Mouse (Mus musculus) left cerebral cortex, adult 11 months (tissue): ENCODE data around the gene Tert.
A peak's percentile ranks its signal among the peaks of the same experiment; 100 is the strongest.

Experiments
- DNase-seq: peaks from one replicate; pipeline ENCODE4 v3.0.0; 2022; ENCODE audit warnings: low spot score

The Tert gene

GRCm38 (mm10) chr13:73626745-73627549 is at the start of gene Tert:
Tert (plus strand) TSS chr13:73626911.
- DNase-seq = no peak

GRCm38 (mm10) chr13:73577277-73577676 is 49.4 kb upstream of the Tert start:
- DNase-seq = no peak

DNA sequence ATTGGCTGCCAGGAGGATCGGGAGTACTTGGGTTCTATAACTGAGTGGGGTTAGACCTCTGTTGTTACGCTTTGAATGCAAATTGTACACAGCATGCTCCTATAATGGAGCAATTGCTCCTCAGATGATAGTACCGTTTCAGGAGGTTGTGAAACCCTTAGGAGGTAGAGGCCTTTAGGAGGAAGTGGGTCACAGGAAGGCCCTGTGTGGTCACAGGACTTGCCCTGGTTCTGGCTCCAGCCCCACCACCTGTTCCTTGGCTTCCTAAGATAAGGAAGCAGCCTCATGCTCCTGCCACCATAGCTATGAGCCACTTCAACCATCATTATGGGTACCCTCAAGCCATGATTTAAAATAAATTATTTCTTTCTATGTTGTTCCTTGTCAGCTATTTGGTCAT is 35.2 kb upstream of the Tert start:
- DNase-seq = no peak

DNA sequence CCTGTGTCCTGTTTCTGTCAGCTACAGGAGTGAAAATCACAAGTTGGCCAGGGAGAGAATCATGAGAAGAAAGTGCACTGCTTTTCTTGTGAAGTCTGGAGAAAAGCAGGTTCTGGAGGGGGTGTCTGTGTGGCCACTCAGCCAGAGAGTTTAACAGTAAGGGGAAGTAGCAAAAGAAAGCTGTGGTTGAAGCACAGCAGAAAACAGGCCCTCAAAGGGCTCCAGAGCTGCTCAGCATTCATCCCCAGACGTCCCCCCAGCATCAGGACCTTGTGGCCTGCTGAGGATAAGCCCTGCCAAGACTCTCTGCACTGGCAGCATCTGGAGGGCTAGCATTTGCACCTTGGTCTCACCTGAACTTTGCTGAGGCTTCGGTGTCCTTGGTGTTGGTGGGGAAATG is 34.2 kb upstream of the Tert start:
- DNase-seq = no peak

GRCm38 (mm10) chr13:73596276-73596675 is 30.4 kb upstream of the Tert start:
- DNase-seq = no peak

DNA sequence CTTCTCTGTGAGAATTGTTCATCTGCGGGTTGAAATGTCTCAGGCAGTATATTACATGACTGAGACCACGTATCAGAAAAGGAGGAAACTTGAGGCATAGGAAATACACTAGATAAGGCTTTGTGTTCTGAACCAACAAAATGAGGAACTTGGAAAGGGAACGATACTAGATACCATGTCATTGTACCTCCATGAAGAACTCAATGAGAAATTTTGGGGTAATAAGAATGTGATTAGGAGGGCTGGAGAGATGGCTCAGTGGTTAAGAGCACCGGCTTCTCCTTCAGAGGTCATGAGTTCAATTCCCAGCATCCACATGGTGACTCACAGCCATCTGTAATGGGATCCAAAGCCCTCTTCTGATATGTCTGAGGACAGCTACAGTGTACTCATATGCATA is 26.5 kb upstream of the Tert start:
- DNase-seq = no peak

- DNase-seq = no peak
Measured at GRCm38 (mm10) chr13:73603046-73603445, 23.7 kb upstream of the Tert start.

DNA sequence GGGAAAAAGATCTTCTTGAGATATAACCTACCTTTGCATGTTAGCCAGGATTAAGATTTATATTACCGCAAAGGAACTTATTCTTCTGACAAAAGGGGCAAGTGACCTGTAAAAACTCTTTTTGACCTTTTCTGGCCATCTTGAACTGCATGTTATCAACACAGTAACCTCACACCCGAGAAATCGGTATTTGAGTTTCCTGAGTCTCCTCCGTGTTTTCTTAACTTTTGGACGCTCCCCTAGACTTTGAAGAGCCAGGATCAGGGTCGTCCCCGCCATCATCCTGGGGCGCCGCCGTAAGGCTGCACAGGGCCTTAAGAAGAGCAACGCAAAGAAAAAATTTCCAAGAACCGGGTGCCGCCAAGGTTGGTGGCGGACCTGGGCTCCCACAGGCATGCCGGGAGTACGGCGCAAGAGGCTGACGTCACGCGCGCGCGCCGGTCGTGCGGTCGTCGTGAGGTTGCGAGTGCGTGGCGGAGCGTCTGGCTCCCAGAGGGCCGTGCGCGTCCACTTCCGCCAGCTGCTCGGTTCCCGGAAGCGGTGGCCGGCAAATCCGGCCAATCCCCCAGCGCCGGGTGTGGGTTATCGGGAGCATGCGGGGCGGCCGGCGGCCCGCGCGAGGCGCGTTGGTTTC is 23.1 kb upstream of the Tert start, which contains the start of gene Clptm1l:
Gene Clptm1l, plus strand, starts transcription at position 485 of the 634 bp plus-strand sequence.
- DNase-seq = peak; percentile 95

GRCm38 (mm10) chr13:73604156-73604957 is 22.4 kb upstream of the Tert start:
- no peak for DNase-seq

DNA sequence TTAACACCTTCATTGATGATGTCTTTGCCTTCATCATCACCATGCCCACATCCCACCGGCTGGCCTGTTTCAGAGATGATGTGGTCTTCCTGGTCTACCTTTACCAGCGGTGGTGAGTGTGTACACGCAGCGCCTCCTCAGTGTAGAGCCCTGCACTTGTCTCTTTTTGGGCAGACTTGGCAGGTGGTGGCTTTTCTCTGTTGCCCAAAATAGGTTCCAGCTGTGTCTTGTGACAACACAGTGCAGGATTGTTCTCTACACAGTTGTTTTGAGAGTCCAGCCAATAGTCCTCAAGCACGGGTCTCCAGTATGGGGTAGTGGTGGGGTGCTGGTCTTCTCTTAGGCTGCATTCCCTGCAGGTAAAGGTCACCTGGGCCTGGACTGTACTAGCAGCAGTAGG is 8.3 kb upstream of the Tert start:
- no peak for DNase-seq

GRCm38 (mm10) chr13:73620637-73621036 is 6.1 kb upstream of the Tert start:
- no peak for DNase-seq

DNA sequence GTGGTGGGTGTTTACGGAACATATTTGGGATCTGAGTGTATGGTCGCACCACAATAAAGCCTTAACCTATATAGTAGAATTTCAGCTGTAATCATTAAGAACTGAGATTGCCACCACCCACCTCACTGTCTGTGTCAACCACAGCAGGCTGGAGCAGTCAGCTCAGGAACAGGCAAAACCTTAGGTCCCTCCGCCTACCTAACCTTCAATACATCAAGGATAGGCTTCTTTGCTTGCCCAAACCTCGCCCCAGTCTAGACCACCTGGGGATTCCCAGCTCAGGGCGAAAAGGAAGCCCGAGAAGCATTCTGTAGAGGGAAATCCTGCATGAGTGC is 334 bp upstream of the Tert start:
- no peak for DNase-seq

DNA sequence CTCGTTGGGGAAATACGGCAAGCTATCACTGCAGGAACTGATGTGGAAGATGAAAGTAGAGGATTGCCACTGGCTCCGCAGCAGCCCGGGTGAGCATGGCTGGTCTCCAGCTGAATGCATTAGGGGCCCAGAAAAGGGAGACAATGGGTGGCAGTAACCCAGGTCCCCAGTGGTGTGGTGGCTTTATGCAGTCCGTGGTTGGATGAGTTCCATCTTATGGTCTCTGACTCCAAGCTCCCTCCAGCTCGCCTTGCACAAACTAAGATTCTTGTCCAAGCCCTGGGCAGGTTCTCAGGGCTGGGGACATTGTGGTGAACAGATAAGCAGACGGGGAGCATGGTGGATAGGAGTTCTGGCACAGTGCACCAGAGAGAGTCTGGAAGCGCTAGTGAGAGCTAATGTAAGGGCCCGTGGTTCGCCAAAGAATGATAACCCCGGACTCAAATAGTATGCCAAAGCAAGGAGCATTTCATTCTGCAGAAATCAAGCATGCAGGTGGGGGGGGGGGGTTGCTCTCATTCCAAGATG is 1.9 kb downstream of the Tert start:
- DNase-seq = no peak

DNA sequence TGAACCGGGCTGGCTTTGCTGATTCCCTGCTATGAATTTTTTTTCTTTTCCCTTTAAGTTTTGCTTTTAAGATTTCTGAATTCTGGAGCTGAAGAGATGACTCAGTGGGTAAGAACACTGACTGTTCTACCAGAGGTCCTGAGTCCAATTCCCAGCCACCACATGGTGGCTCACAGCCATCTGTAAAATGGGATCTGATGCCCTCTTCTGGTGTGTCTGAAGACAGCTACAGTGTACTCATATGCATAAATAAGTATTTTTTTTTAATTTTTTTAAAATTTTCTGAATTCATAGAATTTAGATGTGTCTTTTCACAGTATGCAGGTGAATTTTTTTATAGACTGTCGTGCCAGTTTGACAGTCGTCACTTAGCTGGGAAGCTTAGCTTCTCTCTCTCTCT is 5.1 kb downstream of the Tert start:
- DNase-seq = no peak

GRCm38 (mm10) chr13:73637826-73638225 is 11.1 kb downstream of the Tert start:
- DNase-seq = no peak

- no peak for DNase-seq
Measured at GRCm38 (mm10) chr13:73641296-73641695, 14.6 kb downstream of the Tert start.

GRCm38 (mm10) chr13:73646397-73647087 is 19.8 kb downstream of the Tert start:
- DNase-seq = peak; percentile 31

DNA sequence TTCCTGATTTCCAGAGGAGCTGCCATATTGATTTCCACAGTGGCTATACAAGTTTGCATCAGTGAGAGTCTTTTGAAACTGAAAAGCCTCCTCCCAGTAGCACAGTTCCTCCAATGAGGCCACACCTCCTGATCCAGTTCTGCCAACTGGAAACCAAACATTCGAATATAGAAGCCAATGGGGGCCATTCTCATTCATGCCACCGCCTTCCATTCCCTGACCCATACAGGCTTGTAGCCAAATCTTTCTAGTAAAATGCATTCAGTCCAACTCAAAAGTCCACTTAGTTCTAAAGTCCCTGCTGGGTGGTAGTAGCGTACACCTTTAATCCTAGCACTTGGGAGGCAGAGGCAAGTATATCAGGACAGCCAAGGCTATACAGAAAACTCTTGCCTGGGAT is 26.6 kb downstream of the Tert start:
- no peak for DNase-seq

- DNase-seq = no peak
Measured at GRCm38 (mm10) chr13:73654976-73655375, 28.3 kb downstream of the Tert start.

DNA sequence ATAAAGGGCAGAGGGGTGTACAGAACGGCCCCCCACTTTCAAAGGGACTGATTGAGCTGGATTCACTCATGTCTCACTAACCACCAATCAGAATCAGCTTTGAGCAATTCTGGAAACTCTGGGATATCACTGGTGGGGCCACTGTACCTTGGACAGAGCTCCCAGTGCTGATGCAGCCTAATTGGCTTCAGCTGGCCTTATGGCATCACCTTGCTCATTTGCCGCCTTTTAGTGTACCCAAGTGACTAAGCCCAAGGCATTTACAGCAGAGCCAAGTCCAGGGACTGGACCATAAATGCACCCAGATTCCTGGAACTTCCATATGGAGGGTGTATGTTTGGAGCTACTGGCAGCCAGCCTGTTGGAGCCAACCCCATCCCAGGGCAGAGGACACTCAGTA is 32.2 kb downstream of the Tert start:
- no peak for DNase-seq

DNA sequence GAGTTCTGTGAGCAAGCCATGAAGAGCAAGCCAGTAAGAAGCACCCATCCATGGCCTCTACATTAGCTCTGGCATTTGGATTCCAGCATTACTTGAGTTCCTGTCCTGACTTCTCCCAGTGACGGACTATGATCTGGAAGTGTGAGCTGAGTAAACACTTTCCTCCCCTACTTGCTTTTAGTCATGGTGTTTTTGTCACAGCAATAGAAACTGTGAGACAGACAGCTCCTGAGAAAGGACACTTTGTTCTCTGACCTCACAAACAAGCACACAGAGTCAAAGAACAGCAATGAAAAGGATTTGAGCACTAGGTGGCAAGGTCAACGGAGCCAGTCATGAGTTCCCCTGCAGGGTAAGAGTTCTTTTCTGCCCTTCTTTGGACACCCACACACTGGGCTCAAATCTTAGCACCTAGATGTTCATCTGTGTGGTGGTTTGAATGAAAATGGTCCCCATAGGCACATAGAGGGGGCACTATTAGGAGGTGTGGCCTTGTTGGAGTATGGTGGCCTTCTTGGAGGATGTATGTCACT is 33.5 kb downstream of the Tert start:
- no peak for DNase-seq

- DNase-seq = no peak
Measured at GRCm38 (mm10) chr13:73675161-73675560, 48.5 kb downstream of the Tert start.
